Mouse (Mus musculus) E14TG2a.4 (cell line): ENCODE measurements around the gene P3h4.

Source experiments
- CTCF ChIP-seq: conservative IDR thresholded peaks from 2 replicates; pipeline ENCODE4 v1.5.1; 2014; ENCODE audit warnings: low read length
- NANOG ChIP-seq: IDR thresholded peaks from 2 replicates; pipeline ENCODE4 v1.6.1; 2014; ENCODE audit warnings: borderline replicate concordance, low read length, mixed read lengths
- POU5F1 ChIP-seq: IDR thresholded peaks from 2 replicates; pipeline ENCODE4 v1.6.1; 2014; ENCODE audit warnings: low read length, borderline replicate concordance

DNA sequence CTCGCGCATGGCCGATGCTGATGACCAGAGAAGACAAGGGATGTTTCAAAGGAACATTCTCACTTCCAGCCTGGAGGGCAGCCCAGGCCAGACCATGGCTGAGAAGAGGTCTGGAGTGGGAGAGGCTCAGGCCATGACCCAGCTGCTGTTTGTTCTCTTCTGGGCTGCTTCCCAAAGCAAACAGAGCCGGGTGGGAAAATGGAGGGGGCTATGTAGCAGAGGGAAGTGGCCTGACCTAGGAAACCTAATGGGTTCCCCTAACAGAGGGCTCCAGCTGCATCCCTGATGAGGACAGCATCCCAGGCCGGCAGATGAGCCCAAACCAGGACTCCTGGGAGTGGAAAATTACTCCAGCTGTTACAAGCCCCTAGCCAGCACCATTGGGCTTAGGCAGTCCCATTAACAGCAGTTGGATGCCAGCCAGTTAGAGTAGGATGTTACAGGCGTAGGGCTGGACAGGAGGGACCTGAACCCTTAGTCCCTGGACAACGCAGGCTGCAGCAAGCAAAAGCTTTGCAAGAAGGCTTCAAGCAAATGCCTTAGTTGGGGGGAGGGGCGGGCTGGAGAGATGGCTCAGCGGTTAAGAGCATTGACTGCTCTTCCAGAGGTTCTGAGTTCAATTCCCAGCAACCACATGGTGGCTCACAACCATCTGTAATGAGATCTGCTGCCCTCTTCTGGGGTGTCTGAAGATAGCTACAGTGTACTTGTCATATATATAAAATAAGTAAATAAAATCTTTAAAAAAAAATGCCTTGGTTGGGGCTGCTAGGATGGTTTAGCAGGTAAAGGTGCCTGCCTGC is 23.4 kb downstream of the P3h4 start:
- no peak for TF ChIP-seq CTCF
- TF ChIP-seq NANOG, result no peak
- TF ChIP-seq POU5F1, result no peak
